Mouse (Mus musculus) brain, embryonic 14.5 days (tissue): ENCODE measurements around the gene Tbx20. TPM values are rescaled to one million over a fixed set of nuclear protein-coding genes. Genes with fewer than 3 reads are reported as not detected.

Experiments
- DNase-seq: peaks from one replicate; pipeline ENCODE4 v3.0.0-alpha.2; 2011; ENCODE audit warnings: low read depth
- CTCF ChIP-seq: fragments of 200-500 bp; IDR thresholded peaks from 2 replicates; pipeline ENCODE4 v1.5.1; 2012; ENCODE audit warnings: inconsistent platforms, mild to moderate bottlenecking, moderate library complexity, borderline replicate concordance; ENCODE audit not compliant: insufficient read depth, insufficient read length; ENCODE audit errors: extremely low read depth
- POLR2A ChIP-seq: fragments of 200-500 bp; IDR thresholded peaks from 2 replicates; pipeline ENCODE4 v1.6.1; 2012; ENCODE audit warnings: mild to moderate bottlenecking, inconsistent platforms, borderline replicate concordance; ENCODE audit not compliant: poor library complexity, insufficient read depth, insufficient read length, severe bottlenecking; ENCODE audit errors: extremely low read depth
- polyA plus RNA-seq: library from polyadenylated mRNA; depleted of rRNA; stranded (reverse); fragments of >200 nt; gene quantifications from 2 replicates; pipeline ENCODE4 v1.2.3, GENCODE M21; 2012; rRNA removed

Gene Tbx20
- polyA plus RNA-seq, 1 experiment: 1.4 TPM

DNA sequence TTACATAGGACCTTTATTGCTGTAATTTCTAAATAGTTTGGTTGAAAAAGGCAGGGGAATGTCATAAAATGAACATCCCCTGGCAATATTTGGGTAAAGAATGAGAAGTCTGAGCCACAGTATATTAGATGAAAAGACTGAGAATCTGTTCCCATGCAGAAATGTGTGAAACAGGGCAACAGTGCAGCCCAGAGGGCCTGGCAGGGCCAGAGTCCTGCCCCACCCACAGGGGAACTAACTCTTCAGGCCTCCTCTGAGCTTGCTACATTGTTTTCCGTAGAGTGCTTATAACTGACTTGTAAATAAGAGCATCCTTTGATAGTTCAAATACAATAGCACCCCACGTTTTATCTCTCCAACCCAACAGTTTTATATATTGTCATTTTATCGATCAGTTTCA, 7.0 kb downstream of the Tbx20 start:
- no peak for TF ChIP-seq CTCF
- no peak for TF ChIP-seq POLR2A

DNA sequence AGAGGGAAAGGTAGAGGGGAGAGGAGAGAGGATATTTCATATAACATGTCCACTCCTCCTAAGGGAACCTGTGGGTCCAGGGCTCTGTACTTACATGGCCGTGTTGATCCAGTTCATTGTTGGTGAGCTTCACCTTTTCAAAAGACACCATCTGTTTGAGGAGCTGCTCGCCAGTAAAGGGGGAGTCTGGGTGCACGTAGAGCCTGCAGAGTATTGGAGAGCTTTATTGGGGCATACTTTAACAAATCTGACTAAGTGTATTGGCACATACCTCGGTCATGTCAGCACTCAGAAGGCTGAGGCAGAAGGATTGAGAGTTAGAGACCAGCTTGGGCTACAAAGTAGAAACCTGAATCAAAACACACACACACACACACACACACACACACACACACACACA, 8.5 kb downstream of the Tbx20 start:
- TF ChIP-seq POLR2A (no peak), CTCF (no peak)
- DNase-seq: no peak

More for the DNA sequence above, 7.0 kb downstream of the Tbx20 start:
- no peak for DNase-seq

DNA sequence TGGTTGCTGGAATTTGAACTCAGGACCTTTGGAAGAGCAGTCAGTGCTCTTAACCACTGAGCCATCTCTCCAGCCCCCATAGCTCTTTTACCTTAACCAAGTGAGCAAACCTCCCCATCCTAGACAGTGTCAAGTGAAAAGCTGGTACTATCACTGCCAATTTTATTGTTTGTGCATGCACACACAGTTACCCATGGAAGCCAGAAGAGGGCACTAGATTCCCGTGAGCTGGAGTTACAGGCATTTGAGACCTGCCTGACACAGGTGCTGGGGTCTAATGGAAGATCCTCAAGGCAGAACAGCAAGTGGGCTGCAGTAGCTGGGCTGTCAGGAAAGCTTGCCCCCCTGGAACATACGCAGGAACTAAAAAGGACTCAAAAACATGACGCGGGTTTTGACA, 13.6 kb downstream of the Tbx20 start:
- TF ChIP-seq CTCF (peak; percentile 65; the same call in 1 of the 2 replicates), POLR2A (no peak)
- peak; percentile 36 for DNase-seq

DNA sequence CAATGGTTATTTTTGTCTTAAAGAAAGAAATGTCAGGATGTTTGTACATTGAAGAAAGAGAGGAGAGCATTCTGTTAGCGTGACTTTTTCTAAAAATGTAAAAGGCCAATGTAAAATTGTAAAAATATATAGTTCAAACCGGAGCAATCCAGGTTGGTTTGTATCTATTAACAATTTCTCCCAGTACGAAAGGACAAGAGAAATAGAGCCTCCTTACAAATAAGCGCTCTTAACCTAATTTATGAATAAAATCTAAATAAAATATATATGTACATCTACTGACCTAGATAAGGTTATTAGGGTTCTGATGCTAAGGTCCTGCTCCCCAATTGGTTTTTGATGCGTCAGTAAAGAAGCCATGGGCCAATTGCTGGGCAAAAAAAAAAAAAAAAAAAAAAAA, 29.1 kb downstream of the Tbx20 start:
- TF ChIP-seq CTCF: no peak
- no peak for TF ChIP-seq POLR2A
- no peak for DNase-seq

GRCm38 (mm10) chr9:24701246-24701645, 72.9 kb downstream of the Tbx20 start:
- peak; percentile 49 for DNase-seq
- TF ChIP-seq CTCF (no peak), POLR2A (no peak)

DNA sequence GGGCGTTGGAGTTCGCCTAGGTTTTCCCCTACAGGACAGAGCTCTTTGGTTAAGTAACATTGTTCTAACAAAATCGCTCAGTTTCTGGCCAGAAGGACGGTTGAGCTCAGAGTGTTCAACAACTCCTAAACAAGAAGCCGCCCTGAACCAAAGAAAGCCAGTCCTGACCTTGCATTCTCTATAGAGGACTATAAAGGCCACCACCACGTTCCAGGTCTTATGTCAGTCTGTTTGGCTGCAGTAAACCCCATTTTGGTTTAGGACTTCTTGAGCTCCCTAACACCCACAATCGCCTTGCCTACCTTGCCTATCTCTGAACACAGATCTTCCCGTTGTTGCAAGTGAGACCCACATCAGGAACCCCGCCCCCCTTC, 77.7 kb downstream of the Tbx20 start:
- DNase-seq: no peak
- TF ChIP-seq CTCF: no peak
- TF ChIP-seq POLR2A: no peak

DNA sequence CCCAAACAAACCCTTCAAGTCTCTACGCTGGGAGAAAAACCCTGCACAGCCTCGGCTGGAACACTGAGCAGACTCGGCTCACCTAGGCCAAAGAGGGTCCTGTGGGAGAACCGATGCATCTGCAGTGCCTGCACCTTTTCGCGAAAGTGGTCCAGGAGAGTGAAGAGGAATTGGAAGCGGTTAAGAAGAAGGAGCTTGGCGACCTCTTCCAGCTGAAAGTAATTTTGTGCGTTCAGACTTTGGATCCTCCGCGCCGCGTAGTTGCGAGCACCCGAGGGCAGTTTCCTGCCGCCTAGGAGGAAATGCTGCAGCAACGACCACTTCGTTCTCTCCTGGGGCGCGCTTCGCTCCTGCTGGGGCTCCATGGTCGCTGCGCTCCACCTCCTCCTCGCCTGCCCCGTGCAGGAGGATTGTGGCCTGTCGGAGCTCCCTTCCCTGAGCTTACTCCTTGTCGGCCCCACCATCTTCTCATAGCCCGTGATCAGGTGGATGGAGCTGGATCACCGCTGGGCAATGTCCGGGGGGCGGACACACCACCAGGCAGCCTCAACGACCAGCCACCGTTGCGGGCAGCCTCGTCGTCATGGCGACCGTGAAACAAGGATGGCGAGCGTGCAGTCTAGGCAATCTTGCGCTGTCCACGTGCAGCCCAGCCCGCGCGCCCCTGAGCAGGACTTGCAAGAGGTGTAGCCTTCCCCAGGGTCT, 78.3 kb downstream of the Tbx20 start, which contains the start of gene Dpy19l2:
TSS of gene Dpy19l2 (minus strand) at position 594 of the 705 bp plus-strand sequence.
- DNase-seq: peak; percentile 83
- TF ChIP-seq POLR2A: no peak
- no peak for TF ChIP-seq CTCF

Other genes starting within 250 kb of the Tbx20 start
- not detected in 2 replicates for gene Cypt4, start 149.1 kb downstream of the Tbx20 start, polyA plus RNA-seq
- gene Dpy19l2, start 78.0 kb downstream of the Tbx20 start, polyA plus RNA-seq: 0.23 and 0.26 TPM in 2 replicates